Mouse (Mus musculus) v-Abl transformed pro-B cells (cell line): ENCODE results near the gene Echdc1.
"Not testable (repeated sequence)": the region's sequence is repeated elsewhere in the genome, so short reads cannot be mapped to it uniquely, and the experiment has no call there.

Experiments
- in situ Hi-C, 2 experiments: fragments of 400-800 bp; cut with MboI; formaldehyde crosslinking; loops; one replicate each; pipeline ENCODE4 v1.15.1; 2025; ENCODE audit not compliant: unreplicated experiment in 2 of 2

Echdc1 gene

DNA sequence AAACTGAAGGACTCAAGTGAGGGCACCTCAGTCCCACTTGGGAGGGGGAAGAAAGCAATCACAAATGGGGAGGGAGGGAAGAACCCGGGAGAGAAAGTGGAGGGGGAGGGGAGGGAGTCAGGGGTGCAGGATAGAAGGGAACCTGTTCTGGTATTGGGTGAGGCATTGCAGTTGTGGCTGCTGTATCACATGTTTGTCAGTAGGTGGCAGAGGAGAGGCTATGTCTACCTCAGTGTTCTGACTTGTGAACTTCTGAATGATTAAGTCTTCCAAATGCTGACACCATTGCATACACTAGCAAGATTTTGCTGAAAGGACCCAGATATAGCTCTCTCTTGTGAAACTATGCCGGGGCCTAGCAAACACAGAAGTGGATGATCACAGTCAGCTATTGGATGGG, 81.9 kb downstream of the Echdc1 start:
- in situ Hi-C loops: not testable (repeated sequence)
